Mouse (Mus musculus): ENCODE results near the gene Lbhd2.

DNA sequence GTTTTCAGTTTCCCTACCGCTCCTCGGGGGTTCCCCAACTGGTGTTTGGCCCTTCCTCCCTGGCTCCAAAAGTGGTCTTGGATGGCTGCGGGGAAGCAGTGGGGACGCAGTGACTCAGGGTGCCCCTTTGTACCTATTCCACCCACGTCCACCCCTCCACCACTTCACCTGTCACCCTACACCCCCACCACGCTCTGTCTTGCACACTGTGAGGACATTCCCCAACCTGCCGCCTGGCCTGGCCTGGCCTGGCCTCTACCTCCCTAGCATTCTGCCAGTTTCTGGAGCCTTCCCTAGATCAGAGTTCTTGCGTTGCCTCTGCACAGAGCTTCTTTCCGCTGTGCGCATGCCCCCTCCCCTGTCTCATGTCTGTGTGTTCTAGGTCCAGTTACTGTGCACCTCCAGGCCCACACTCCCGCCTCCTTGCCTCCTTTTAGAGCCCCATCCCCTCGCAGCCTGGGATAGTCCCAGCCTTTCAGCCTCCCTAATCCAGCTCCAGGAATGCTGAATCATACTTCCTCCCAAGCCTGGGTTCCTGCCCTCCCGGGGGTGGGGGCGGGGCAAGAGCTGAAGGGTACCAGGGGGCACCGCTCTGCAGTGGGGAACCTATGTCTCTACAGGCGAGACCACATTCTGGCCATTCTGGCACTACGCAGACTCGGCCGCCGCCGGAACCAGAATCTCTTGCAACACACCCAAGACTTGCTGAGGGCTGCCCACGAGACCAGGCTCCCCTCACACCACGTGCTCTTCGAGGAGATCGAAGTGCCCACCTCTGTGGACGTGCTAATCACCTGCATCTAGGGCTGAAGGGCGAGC lies 23.6 kb downstream of the Lbhd2 start:
- TF ChIP-seq POLR2A (IDR thresholded peaks at IDR 0.05; ENCODE audit: borderline replicate concordance, low read depth, low read length): no peak
- TF ChIP-seq CTCF (IDR thresholded peaks at IDR 0.05; ENCODE audit: low read depth, low read length): no peak

All from bone marrow macrophage, adult 2 months (primary cell).